Comparison of ENCODE assay signal across 28 mouse cellular contexts in genomic region chr3:129657222-129657621, GRCm38 (mm10).
A peak's percentile ranks its signal among the peaks of the same experiment; 100 is the strongest.
DNase-seq lines count a peak whose midpoint lies in the region; ATAC-seq and TF ChIP-seq lines count a peak whose summit lies in the region.
"Had no signal": no experiment of that assay in that cellular context is flagged by ENCODE, and none has a peak within 500 bp of the region (broad histone marks: within the 10 kb centered on the region; RNA-seq: fewer than 3 reads in every experiment).

No protein-coding gene starts in this region.

- peak; percentile 54 for DNase-seq in heart, adult 11 months
- no peak for DNase-seq in heart, postnatal 4 days
- DNase-seq in CD4-positive helper T cell, adult 2 months (ENCODE audit: low read depth, low spot score): peak; percentile 32
- DNase-seq in hindbrain, postnatal 0 days (ENCODE audit: low spot score): no peak
- no peak for DNase-seq in left cerebral cortex, adult 9 months (ENCODE audit: low spot score in 2 of 2)
- DNase-seq: adrenal gland, adult 2 months; adrenal gland, postnatal 14 days; B cell, adult 2 months; cerebellum, adult 11 months; embryo, embryonic 11 days; gastrocnemius, adult 2 months; gastrocnemius, postnatal 14 days; heart, adult 18-20 months; heart, postnatal 10 days; heart, postnatal 36 days; kidney, adult 11 months; kidney, adult 8-10 months had no signal

- WGBS in embryonic facial prominence, embryonic 15.5 days: 62% methylated on average over 9 of the region's 9 CpGs
- WGBS in kidney, embryonic 16.5 days: 90% methylated on average over 9 of the region's 9 CpGs
- 80% methylated on average over 9 of the region's 9 CpGs for WGBS in hindbrain, postnatal 0 days

- H3K36me3 ChIP-seq in embryonic facial prominence, embryonic 15.5 days: no peaks in the 10 kb centered on the region
- no peaks in the 10 kb centered on the region for H3K36me3 ChIP-seq in kidney, embryonic 16.5 days (ENCODE audit: insufficient read depth, low read length)
- no peaks in the 10 kb centered on the region for H3K36me3 ChIP-seq in hindbrain, postnatal 0 days (ENCODE audit: insufficient read depth, low read length)
- H3K36me3 ChIP-seq: heart, embryonic 12.5 days; heart, embryonic 15.5 days; intestine, embryonic 15.5 days had no signal

- H3K4me1 ChIP-seq in embryonic facial prominence, embryonic 15.5 days: no peaks in the 10 kb centered on the region
- no peaks in the 10 kb centered on the region for H3K4me1 ChIP-seq in kidney, embryonic 16.5 days (ENCODE audit: insufficient read depth, low read length)
- H3K4me1 ChIP-seq in hindbrain, postnatal 0 days (ENCODE audit: insufficient read depth, low read length): no peaks in the 10 kb centered on the region
- H3K4me1 ChIP-seq: forebrain, embryonic 13.5 days; heart, embryonic 12.5 days; heart, embryonic 15.5 days; intestine, embryonic 15.5 days had no signal

- no peak overlapping the region for H3K4me2 ChIP-seq in embryonic facial prominence, embryonic 15.5 days (replicated peaks)
- no peak overlapping the region for H3K4me2 ChIP-seq in kidney, embryonic 16.5 days (replicated peaks; ENCODE audit: low read depth, low read length)
- no peak overlapping the region for H3K4me2 ChIP-seq in hindbrain, postnatal 0 days (ENCODE audit: low read depth, low read length)
- H3K4me2 ChIP-seq: forebrain, embryonic 13.5 days; heart, embryonic 12.5 days; heart, embryonic 15.5 days; hindbrain, embryonic 14.5 days; intestine, embryonic 15.5 days had no signal

- H3K27me3 ChIP-seq in embryonic facial prominence, embryonic 15.5 days: no peaks in the 10 kb centered on the region
- no peaks in the 10 kb centered on the region for H3K27me3 ChIP-seq in kidney, embryonic 16.5 days (ENCODE audit: insufficient read depth, low read length)
- H3K27me3 ChIP-seq in hindbrain, postnatal 0 days (ENCODE audit: insufficient read depth, low read length): no peaks in the 10 kb centered on the region
- H3K27me3 ChIP-seq: forebrain, embryonic 13.5 days; heart, embryonic 12.5 days; heart, embryonic 15.5 days; intestine, embryonic 15.5 days; Patski had no signal

- H3K27ac ChIP-seq in embryonic facial prominence, embryonic 15.5 days (replicated peaks): no peak overlapping the region
- H3K27ac ChIP-seq in kidney, embryonic 16.5 days (ENCODE audit: low read length): no peak overlapping the region
- H3K27ac ChIP-seq in hindbrain, postnatal 0 days: no peak overlapping the region
- H3K27ac ChIP-seq: forebrain, embryonic 13.5 days; gastrocnemius, adult 2 months; heart, embryonic 15.5 days; hindbrain, embryonic 14.5 days; intestine, embryonic 15.5 days had no signal

- TF ChIP-seq CTCF in hindbrain, postnatal 0 days (IDR thresholded peaks at IDR 0.05; ENCODE audit: low read depth): no peak

- H3K9me3 ChIP-seq in embryonic facial prominence, embryonic 15.5 days (replicated peaks): no peaks in the 10 kb centered on the region
- H3K9me3 ChIP-seq in kidney, embryonic 16.5 days (ENCODE audit: low read length): 0 out of 2 replicates have a peak, but pooled peaks cover 3% of the 10 kb centered on the region
- H3K9me3 ChIP-seq in hindbrain, postnatal 0 days (ENCODE audit: low read length): no peaks in the 10 kb centered on the region
- H3K9me3 ChIP-seq: forebrain, embryonic 13.5 days; heart, embryonic 15.5 days; intestine, embryonic 15.5 days had no signal

- no peak overlapping the region for H3K9ac ChIP-seq in embryonic facial prominence, embryonic 15.5 days
- no peak overlapping the region for H3K9ac ChIP-seq in kidney, embryonic 16.5 days (replicated peaks; ENCODE audit: low read length)
- no peak overlapping the region for H3K9ac ChIP-seq in hindbrain, postnatal 0 days (replicated peaks; ENCODE audit: low read length)
- H3K9ac ChIP-seq: forebrain, embryonic 13.5 days; heart, embryonic 12.5 days; heart, embryonic 15.5 days; hindbrain, embryonic 14.5 days; intestine, embryonic 15.5 days had no signal

- ATAC-seq in embryonic facial prominence, embryonic 15.5 days (ENCODE audit: insufficient number of reproducible peaks, low FRiP score, low TSS enrichment, low read depth): peak; percentile 43; the same call in 1 of the 2 replicates
- no peak for ATAC-seq in kidney, embryonic 16.5 days (ENCODE audit: low FRiP score, low TSS enrichment)
- ATAC-seq in hindbrain, postnatal 0 days: no peak
- ATAC-seq: CD4-positive, CD25-positive, alpha-beta regulatory T cell, adult 4 months; forebrain, embryonic 13.5 days; forebrain, embryonic 16.5 days; intestine, embryonic 15.5 days; Patski had no signal

- no peak overlapping the region for H3K4me3 ChIP-seq in embryonic facial prominence, embryonic 15.5 days (replicated peaks)
- no peak overlapping the region for H3K4me3 ChIP-seq in kidney, embryonic 16.5 days (ENCODE audit: low read length)
- no peak overlapping the region for H3K4me3 ChIP-seq in hindbrain, postnatal 0 days (ENCODE audit: low read length)
- H3K4me3 ChIP-seq: erythroblast, embryonic 14.5 days; forebrain, embryonic 13.5 days; gastrocnemius, adult 2 months; heart, embryonic 12.5 days; heart, embryonic 15.5 days; intestine, embryonic 15.5 days had no signal

Comparison
In these comparisons a context has a peak if more than half of its experiments do, and no peak if none do; other contexts are left out.
1. DNase-seq: peak in heart, adult 11 months (single experiment) and CD4-positive helper T cell, adult 2 months (single experiment); none in heart, postnatal 4 days (single experiment), hindbrain, postnatal 0 days (single experiment) and left cerebral cortex, adult 9 months (0 of 2).